Mouse (Mus musculus) CD4-positive, CD25-positive, alpha-beta regulatory T cell, adult 4 months (primary cell): Measurements from ENCODE around the gene Pdrg1. TPM values are rescaled to one million over a fixed set of nuclear protein-coding genes. Genes with fewer than 3 reads are reported as not detected.

Source experiments
- ATAC-seq: one replicate; pipeline ENCODE4 v1.8.0; 2017
- polyA plus RNA-seq, 2 experiments: library from polyadenylated mRNA; unstranded; fragments of 100-300 nt; shearing (Covaris generic); gene quantifications; one replicate each; pipeline ENCODE4 v1.2.1; 2017

Gene Pdrg1
- 100 to 1,000 TPM; 164 to 215 TPM for polyA plus RNA-seq

DNA sequence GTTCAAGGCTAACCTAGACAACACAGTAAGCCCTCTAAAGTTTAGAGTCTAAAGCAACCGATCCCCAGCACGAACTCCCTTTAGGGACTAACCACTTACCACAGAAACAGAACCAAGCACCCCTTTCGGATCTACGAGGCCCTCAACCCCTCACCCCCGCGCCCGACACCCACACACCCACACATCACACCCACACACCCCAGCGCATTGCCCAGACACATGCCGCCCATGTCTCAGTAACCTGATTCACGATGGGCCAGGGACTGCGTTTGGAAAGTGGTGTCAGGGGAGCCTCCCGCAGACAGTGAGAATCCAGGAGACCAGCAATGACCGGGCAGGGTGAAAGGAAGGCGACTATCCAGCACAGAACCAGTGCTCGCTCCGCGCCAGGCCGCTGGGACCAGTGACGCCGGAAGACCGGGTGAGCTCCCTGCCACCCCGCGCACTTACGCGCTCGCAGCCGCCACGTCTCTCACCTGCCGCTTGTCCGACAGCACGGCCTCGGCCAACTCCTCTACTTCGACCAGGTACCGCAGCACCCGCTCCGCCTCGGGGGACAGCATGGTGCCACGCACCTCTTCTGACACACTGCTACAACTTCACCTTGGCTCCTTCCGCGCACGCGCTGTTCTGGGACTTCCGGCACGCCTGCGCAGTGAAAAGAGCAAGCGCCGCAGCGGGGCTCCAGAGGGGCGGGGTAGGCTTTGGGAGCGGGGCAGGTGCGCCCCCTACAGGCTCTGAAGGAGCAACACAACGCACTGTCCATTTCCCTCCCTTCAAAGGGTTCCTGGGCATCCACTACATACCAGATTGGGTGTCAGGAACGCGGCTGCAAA, at the start of gene Pdrg1:
Gene Pdrg1 (minus strand): TSS at position 670 of the 836 bp plus-strand sequence.
- ATAC-seq: peak; percentile 93

DNA sequence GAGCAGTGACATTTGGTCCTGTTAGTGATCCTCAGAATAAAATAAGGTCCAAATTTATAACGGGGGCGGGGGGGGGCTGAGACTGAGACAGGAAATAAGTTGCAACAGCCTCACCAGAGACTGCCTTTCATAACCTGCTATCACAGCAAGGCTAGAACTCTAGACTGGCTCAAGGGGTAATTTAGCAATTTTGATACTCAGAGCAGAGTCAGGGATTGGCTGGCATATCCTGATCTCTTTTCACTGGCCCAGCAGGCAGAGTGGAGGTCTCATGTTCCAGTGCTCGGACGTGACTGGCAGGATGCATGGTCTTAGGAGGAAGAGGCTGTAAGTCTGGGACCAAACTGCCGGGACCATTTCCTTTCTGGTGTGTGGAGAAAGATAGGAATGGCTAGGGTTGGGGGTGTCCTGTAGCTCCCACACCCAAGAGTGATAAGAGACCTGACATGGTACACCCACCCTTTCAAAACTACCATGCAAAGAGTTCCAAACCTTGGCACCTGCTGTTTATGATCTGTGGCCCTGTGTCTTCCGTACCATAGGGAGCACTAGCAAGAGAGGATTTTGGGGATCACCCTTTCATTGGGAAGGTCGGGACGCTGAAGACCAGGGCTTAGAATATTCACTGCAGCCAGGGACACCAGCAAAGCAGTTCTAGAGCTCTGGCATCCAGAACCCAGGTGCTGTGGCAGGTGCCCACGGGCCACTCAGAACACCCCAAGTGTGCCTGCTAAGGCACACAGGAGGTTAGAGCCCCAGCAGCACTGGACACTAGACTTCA, 49.2 kb upstream of the Pdrg1 start:
- no peak for ATAC-seq

DNA sequence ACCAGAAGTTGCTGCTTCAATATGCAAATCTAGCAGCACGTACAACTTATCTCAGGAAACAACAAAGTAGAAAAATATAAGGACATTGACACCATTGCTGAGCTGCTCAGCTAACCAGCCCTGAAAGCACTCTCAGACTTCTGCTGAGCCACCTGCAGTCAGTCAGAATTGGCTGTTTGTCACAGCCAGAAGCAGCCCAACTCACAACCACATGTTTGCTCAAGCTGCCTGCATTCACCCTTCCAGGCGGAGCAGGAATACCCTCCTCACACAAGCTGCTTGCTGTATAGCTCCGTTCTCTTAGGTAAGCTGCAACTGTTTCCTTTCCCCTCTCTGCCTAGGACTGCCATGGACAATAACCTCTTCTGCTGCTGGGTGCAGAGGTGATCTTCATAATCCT, 48.2 kb upstream of the Pdrg1 start:
- ATAC-seq: no peak

DNA sequence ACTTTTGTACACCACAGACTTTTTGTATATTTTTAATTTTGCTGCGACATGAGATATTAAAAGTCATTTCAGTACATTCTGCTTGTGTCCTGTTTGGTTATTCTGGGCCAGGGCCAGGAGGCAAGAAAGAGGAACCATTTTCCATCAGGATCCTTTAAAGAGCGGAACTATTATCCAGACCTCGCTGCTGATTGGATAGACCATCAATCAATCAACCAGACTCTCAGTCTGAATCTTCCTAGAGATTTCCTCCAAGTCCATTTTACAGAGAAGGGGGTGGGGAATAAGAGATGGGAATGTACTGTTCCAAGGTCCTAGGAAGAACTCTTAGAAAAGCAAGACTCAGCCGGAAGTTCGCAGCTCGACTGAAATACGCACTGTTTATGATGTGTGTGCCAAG, 45.0 kb upstream of the Pdrg1 start:
- no peak for ATAC-seq

DNA sequence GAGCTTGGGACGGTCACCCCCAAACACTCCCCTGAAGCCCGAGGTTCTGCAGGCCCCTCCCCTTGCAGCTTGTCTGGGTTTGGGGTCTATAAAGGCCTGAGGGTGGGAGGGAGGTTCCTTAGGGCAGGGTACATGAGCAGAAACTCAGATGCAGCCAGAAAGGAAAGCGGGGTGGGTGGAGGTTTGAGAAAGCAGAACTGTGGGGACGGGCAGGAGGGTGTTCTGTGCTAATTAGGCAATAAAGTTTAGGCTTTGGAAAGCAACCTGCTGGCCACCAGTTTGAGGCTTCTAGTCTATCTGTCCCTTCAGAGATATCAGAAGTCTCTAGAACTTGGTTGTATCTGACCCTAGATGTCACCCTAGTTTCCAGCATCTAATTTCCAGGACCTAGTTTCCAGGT, 43.1 kb upstream of the Pdrg1 start:
- no peak for ATAC-seq

DNA sequence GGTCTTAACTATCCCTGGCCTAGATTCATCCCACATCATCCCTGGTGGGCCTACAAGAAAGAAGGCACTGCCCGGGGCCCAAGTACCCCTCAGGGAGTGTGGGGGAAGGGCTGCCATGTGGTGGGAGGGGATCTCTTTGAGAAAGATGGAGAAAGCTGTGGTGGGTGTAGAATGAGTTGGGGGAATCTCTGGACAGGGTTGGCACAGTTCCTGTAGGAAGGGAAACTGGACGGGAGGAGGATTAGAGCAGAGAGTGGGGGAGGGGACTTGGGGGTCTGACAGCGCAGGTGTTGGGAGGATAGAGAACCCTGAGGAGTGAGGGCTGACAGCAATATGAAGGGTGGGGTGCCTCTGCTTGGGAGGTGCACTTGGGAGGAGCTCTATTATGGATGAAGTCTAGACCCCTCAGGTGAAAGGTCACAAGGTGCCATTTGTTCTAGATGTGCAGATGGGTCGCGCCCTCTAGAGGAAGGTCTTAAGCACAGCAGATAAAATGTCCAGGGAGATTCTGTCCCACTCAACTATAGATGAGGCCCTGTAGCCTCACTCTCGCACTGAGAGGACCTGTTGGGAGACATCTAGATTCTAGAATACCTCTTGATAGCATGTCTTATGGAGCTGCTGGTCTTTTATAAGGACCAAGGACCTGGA, 40.2 kb upstream of the Pdrg1 start:
- no peak for ATAC-seq

DNA sequence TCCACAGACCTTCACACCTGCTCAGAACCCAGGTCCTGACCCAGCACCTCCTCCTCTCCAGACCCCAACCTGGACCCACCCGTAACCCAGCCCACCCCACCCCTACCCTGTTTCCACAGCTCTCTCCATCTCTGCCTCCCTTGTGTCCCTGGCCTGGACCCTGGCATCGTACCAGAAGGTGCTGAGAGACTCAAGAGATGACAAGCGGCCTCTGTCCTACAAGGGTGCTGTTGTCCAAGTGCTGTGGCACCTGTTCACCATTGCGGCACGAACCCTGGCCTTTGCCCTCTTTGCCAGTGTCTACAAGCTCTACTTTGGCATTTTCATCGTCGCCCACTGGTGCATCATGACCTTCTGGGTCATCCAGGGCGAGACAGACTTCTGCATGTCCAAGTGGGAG, 38.7 kb upstream of the Pdrg1 start:
- ATAC-seq: no peak

DNA sequence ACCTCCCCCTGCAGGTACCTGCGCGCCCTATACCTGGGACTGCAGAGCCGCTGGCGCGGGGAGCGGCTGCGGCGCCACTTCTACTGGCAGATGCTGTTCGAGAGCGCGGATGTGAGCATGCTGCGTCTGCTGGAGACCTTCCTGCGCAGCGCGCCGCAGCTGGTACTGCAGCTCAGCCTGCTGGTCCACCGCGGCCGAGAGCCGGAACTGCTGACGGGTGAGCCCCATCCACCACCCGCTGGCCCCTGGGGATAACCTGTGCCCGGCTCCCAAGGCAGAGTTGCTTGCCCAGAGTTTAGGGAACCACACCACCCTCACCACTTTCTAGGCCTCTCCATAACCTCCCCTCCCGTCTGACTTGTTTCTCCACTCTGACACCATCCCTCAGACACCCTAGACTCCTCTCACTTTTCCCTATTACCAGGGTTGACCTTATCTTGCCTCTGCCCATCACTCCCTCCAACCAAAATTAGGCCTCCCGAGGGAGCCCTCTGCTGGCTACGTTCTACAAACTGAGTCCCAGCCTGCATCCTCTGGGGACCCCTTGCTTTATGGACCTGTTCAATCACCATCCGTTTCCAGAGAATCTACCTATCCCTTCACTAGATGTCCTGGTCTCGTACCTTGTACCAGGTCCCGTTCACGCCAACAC, 37.6 kb upstream of the Pdrg1 start:
- no peak for ATAC-seq

DNA sequence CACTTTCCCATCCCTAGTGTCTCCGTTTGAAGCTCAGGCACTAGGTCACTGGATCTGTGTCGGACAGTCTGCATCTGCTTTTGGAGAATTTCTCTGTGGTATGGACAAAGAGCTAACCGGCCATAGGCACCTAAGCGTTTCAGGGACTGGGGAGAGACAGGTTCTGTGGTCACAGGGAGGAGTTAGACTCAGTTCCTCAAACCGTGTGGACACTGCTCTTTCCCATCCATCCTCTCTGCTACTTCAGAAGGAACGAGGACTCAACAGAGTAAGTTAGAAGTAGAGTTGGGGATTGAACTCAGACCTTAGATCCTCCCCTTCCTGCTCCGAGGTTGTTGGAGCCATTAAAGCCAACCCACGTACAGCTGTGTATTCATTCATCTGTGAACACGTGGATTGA, 36.3 kb upstream of the Pdrg1 start:
- ATAC-seq: no peak

DNA sequence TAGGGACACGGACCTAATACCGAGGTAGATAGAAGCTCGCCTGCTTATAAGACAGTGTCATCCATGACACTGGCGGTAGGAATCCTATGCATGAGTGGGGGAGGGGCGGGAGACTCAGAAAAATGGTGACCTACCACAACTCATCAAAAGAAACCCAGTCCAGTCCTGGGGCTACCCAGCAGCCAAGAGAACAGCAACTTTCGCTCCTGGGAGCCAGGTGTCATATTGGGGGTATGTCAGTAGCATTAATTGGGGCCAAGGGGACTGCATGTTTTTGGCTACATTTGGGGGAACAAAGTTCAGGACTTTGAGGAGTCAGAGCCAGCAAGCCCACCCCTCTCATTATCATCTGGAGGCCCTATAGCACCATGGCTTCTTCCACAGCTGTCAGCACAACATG, 35.9 kb upstream of the Pdrg1 start:
- ATAC-seq: no peak

DNA sequence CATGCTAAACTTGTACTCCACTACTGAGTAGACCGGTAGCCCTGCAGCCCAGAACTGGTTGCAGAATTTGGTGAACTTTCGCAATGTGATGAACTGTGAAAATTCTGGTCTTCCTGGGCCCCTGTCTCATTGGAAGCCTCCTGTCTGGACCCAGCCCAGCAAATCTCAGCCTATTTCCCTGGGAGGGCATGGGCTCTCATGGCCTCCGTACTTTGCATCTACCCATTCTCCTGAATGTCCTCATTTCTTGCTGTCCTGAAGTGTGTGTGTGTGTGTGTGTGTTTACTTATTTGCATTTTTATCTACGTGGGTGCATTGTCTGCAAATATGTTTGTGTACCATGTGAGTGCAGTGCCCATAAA, 34.8 kb upstream of the Pdrg1 start:
- no peak for ATAC-seq

DNA sequence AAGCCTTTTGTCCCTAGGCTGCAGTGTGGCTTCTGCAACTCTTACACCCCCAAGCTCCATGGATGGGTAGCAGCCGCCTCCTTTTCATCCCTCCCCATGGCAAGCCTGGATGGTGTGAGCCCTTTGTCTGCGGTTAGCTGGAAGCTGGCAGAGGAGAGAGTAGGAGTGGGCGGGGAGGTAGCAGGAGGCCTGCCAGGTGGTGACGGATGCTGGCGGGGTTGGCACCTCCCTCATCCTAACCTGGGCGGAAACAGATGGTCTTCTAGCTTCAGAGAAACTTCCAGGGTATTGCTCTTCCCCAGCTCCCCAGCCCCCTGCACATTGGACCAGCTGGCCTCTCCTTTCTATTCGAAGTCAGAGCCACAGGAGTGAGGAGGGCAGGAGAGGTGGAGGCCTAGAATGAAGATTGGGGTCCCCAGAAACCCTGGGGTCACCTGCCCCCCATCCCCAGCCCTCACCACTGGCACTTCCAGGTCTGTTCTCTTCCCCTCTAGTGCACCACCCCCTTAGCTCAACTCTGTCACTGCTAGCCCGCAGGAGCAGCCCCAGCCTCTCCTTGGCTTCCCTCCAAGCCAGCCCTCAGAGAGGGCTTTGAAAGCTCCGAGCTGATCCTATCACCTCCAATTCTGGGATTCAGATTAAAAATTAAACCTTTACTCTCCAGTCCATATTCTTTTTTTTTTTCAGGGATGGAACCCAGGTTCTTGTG, 34.2 kb upstream of the Pdrg1 start:
- ATAC-seq: no peak

DNA sequence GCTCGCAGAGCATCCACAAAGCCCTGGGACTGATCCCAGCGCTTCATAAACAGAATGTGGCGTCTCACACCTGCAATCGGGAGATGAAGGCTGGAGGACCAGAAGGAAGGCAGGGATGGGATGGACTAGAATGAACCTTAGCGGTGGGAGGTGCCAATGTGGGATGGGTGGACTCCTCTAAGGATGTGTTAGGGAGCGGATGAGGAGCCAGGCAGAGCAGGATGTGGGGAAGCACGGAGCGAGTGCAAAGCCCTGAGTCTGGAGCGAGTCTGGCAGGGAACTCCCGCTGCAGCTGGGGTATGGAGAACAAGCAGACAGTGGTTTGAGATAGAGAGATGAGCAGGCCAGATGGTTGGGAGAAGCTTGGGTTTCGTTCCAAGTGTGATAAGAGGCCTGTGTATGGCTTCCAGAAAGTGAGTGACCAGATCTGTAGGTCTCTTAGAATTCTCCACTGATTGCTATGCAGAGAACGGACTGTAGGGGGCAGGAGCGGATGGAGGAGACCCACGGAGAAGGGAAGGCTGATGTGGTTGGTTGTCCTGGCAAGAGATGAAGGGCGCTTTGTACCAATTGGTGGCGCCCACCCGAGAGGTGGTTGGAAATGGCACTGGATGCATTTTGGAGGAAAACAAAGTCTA, 32.7 kb upstream of the Pdrg1 start:
- ATAC-seq: no peak

DNA sequence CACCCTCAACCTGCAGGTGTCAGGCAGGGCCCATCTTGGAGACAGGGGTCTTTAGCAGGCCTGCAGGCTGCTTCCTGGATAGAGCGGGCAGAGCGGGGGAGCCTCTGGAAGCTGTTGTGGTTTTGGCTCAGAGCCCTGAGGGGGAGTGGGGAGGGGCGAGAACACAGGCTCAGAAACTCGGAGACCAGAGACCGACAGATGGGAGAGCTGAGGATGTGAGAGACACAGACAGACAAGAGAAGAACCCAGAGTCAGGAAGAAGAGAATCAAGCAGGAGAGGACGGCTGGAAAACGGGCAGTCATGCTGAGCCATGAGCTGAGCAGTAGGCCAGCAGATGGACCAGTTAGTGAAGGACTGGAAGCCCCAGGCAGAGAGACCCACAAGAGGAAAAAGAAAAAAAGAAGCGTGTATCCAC, 30.7 kb upstream of the Pdrg1 start:
- ATAC-seq: no peak

DNA sequence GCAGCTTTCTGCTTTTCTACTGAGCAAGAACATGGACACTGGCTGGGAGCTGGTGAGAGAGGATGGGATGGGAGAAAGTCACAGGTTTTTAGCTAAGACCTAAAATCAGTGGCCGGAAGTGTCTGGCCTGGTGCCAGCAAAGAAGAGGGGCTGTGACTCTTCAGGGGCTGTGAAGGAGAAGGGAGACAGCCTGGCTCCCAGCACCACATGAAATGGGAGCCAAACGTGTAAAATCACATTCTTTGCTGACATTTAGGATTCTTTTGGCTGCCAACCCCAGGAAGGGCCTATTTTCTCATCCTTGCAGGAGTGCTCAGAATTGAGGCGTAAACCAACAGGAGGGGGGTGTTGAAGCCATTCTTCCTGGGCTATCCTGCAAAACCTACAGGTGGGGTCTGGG, 28.7 kb upstream of the Pdrg1 start:
- ATAC-seq: no peak

DNA sequence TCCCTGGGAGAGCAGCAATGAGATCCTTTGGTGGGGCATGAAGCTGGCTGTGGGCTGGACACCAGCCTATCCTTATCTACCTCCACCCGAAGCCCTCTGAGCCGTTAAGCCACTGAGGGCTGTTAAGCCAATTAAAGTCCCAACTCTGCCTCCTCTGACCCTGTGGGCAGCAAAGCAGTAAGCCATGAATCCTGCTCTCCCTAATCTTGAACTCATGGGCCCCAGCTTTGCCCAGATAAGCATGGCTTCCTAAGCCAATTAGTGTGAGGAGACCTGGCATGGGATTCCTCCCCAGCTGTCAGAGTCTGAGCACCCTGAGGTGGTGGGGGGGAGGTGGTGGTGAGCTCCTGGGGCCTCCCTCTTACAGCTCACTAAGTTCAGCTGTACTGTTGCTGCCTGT, 21.5 kb upstream of the Pdrg1 start:
- no peak for ATAC-seq

DNA sequence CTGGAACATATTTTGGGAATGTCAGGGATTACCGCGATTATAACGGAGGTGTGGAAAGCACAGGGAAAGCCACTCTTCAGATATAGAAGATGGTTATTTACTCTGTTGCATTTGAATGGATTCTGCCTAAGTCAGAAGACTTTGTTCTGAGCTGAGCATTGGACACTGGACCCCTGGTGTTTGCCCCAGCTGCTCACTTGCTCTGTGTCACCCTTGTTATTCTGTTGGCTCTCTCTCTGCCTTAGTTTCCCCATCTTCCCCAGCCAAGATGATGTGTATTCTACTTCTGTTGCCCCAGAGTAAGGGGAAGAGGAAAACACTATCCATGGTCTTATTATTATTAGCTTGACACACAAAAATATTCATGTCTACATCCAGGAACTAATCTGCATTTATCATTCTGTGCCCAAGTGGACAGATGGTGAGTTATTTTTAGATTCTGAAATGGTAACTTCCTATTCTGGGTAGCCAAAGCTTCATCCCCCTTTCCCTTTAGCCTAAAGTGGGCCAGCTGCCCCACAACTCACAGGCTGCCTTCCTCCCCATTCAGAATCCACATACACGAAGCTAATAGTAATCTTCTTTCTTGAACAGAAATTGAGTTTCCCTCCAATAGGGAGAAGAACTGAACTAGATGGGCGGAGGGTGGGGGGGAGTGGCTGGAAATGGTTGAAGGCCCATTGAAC, 18.5 kb upstream of the Pdrg1 start:
- no peak for ATAC-seq

DNA sequence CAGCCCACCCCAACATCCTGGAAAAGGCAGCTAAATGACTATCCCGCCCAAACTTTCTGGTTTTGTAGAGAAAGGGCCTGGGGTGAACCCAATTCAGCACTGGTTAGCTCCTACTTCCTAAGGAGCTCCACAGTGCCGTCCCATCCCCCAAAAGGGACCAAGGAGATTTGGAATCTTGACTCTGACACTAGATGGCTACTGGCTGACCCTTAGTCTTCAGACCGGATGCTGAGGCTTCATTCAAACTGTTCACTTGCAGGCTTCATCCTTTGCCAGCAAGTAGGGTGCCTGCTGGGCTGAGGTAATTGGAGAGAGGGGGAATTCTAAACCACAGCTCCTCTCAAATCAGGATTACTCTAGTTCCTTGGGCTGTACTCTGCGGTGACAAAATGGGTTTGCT, 17.7 kb upstream of the Pdrg1 start:
- no peak for ATAC-seq

DNA sequence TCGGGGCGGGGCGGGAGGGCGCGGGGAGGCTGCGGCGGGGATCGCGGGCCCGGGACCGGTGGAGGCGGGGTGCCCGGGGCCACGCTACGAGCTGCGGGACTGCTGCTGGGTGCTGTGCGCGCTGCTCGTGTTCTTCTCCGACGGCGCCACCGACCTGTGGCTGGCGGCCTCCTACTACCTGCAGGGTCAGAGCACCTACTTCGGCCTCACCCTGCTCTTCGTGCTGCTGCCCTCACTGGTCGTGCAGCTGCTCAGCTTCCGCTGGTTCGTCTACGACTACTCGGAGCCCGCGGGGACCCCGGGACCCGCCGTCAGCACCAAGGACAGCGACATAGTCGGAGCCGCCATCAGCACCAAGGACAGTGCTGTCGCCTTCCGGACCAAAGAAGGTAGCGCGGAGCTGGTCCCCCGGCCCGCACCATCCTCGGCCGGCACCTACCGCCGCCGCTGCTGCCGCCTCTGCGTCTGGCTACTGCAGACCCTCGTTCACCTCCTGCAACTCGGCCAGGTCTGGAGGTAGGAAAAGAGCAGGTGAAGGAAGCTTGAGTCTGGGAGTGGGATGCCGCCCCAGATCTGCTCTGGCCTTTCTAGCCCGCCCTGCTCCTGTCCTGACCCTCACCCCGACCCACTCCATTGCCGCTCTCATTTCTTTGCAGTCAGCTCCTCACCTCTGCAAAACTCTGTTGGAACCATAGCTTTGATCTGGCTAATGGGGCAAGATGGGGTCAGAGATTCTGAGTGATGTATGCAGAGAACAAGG, 17.0 kb upstream of the Pdrg1 start:
- no peak for ATAC-seq
